Mouse (Mus musculus) adrenal gland, adult 18-20 months (tissue): Measurements from ENCODE around the gene Sp140. TPM values are rescaled to one million over a fixed set of nuclear protein-coding genes. Genes with fewer than 3 reads are reported as not detected.
"Not testable (repeated sequence)": the region's sequence is repeated elsewhere in the genome, so short reads cannot be mapped to it uniquely, and the experiment has no call there.

Experiments used
- DNase-seq, 2 experiments: peaks; one replicate each; pipeline ENCODE4 v3.0.0; 2021 to 2022; ENCODE audit warnings: low spot score in 2 of 2
- long read RNA-seq, 2 experiments: library from polyadenylated mRNA; stranded (forward); transcript quantifications; one replicate each; pipeline ENCODE4 v2.0.0; 2021
- total RNA-seq, 2 experiments: library from RNA; stranded (reverse); gene quantifications; 1 replicate in 1 of 2; 2 replicates in 1 of 2; pipeline ENCODE4 v1.2.3; 2021

Gene Sp140
- total RNA-seq, result 1 to 10 TPM; 4.0 to 6.3 TPM
- long read RNA-seq, experiment 1, partial matches to known transcripts, result 0 of 4 reads
- long read RNA-seq, experiment 1, other reads (novel, unspliced or antisense), result 3 of 4 reads
- long read RNA-seq, experiment 2, partial matches to known transcripts, result 0 of 3 reads
- long read RNA-seq, experiment 2, other reads (novel, unspliced or antisense), result 3 of 3 reads

GRCm38 (mm10) chr1:85600078-85600477 lies at the start of gene Sp140:
Gene Sp140 (plus strand): TSS chr1:85600378.
- not testable (repeated sequence) for DNase-seq

DNA sequence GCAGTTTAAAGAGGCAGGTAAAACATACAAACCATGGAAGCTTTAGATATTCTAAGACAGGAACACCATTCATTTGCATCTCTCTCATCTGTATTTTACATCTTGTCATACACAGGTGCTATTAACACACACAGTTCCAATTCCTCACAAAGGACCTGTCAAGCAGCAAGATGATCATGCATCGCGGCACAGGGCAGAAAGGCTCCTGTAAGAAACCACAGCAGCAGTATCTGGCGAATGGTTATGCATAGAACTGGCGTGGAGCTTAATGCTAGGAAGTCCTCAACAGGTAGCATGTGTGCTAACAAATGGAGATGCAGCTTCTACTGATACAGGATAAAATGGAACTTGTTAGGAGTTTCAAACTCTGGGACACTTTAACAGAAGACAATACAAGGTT lies 44.9 kb upstream of the Sp140 start:
- DNase-seq, result peak in 1 of 2 experiments; percentile 28

DNA sequence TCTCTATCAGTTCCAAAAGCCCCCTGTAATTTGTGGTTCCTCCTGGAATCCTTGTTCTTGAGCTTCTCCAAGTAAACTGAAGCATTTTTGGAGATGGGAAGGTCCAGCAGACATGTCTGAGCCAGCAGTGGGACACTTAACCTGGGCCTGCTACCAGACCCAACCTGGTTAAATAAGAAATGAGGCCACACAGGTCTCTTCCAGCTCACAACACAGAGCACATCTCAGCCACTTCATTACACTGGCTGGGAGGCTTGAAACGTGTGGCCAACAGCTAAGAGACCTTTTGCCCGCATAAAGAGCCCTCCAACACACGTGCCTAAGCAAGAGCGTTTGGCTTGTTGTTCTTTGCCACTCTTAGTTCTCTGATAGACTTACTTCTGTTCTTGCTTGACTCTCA lies 26.6 kb upstream of the Sp140 start:
- DNase-seq, result not testable (repeated sequence)

GRCm38 (mm10) chr1:85575376-85575775 lies 24.8 kb upstream of the Sp140 start, which contains the start of gene G530012D18Rik:
Gene G530012D18Rik (plus strand): TSS chr1:85575676.
- DNase-seq, result not testable (repeated sequence)

- DNase-seq, result not testable (repeated sequence)
These were observed 21.7 kb upstream of the Sp140 start for GRCm38 (mm10) chr1:85578372-85579010.

GRCm38 (mm10) chr1:85579199-85580147 lies 20.7 kb upstream of the Sp140 start:
- not testable (repeated sequence) for DNase-seq

DNA sequence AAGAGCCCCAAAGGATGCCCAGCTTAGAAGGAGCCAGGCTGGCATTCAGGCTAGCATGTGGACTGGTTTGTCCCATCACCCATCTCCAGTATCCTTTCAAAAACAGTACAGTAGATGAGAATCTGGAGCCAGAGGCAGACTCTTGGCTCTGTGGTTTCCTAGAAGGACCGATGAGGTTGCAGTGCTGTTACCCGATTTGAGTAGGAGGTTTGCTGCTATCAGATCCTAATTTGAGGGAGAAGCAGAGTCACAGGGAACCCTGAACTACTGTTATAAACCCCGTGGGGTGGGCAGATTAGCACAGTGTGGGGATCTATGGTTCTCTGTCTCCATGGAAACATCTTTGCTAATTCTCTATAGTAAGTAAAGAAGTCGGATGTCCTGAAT lies 20.0 kb upstream of the Sp140 start:
- not testable (repeated sequence) for DNase-seq

- not testable (repeated sequence) for DNase-seq
These were observed 19.6 kb upstream of the Sp140 start for GRCm38 (mm10) chr1:85580578-85580977.

DNA sequence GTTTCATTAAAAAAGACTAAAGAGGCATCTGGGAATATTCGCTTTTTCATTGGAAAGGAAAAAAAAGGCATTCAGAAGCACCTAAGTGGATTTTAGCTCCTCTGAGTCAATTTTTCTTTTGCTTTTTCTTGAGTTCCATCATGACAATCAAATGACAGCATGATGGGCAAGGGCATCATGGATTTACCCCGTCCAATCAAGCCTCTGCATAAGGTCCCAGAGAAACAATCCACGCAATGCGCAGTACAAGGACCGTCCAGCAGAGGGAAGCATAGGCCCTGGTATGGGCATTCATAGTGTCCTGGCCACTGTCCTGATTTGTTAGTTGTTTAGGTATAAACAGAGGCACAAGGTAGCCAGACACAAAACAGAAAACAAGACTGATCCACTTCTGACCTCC lies 18.7 kb upstream of the Sp140 start:
- not testable (repeated sequence) for DNase-seq

GRCm38 (mm10) chr1:85588697-85589096 lies 11.5 kb upstream of the Sp140 start:
- not testable (repeated sequence) for DNase-seq

GRCm38 (mm10) chr1:85592526-85592925 lies 7.7 kb upstream of the Sp140 start:
- not testable (repeated sequence) for DNase-seq

DNA sequence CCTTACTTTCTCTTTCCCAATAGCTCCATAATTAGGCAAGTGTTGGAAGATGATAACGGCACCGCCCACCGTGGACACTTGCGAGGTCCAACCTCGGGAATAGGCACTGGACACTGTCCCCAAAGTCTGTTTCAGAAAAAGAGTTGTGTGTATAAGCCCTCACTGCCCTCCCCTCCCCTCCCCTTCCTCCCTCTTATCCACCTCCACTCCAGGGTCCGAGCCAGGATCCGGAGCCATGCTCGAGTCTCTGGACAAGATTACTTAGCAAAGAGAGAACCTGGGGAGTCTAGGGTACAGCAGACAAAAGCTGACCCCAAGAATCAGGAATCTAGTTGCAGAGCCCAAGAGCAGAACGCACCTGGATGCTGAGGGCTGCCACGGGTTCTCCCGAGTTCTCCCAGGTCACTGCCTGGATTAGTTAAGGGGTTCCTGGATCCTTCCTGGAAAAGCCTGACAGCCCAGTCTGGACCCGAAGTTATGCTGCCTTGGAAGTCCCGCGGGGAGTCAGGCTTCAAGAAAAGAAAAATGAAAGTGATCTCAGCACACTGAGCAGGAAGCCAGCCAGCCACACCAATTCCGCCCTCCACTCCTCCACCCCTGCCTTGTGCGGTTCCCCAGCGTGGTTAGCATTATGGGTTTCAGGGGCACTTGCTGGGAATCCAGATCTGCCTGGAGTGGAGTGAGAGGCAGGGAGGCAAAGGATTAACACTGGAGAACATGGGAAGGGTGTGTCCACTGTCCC lies 1.7 kb upstream of the Sp140 start, which contains the start of gene Sp110:
TSS of gene Sp110 (minus strand) at position 547 of the 742 bp plus-strand sequence.
- not testable (repeated sequence) for DNase-seq

GRCm38 (mm10) chr1:85600794-85601193 lies 616 bp downstream of the Sp140 start:
- peak in 1 of 2 experiments; percentile 33 for DNase-seq

DNA sequence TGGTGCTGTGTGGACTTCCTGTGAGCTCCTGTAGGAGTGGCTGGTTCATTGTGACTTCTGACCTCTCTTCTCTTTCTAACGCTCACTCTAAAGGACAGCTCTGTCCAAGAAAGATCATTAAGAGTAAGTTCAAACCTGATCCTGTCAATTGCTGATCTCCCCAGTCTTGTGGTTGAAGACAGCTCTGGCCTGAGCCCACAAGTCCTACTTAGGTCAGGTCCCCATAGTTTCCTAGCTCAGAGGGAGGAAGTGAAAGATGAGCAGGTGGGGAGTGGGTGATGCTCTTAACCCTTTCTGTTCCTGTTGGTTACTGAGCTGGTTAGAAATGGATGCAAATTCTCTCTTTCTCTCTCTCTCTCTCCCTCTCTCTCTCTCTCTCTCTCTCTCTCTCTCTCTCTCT lies 4.2 kb downstream of the Sp140 start:
- not testable (repeated sequence) for DNase-seq

GRCm38 (mm10) chr1:85608361-85608760 lies 8.2 kb downstream of the Sp140 start:
- DNase-seq, result not testable (repeated sequence)

DNA sequence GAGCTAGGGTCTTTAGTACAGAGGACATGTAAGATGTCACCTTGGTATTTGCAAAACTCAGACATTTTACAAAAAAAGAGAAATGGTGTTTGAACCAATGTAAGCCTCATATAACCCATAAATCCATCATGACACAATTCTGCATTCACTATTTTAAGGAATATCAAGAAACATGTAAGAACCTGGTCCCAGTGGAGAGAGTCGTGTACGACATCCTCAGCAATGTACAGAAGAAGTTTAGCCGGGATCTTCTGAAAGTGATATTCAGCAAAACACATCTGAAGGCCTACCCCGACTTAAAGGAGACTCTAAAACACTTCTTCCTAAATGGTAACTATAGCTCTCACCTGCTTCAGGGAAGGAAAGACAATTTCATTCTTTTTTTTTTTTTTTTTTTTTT lies 10.4 kb downstream of the Sp140 start:
- not testable (repeated sequence) for DNase-seq

DNA sequence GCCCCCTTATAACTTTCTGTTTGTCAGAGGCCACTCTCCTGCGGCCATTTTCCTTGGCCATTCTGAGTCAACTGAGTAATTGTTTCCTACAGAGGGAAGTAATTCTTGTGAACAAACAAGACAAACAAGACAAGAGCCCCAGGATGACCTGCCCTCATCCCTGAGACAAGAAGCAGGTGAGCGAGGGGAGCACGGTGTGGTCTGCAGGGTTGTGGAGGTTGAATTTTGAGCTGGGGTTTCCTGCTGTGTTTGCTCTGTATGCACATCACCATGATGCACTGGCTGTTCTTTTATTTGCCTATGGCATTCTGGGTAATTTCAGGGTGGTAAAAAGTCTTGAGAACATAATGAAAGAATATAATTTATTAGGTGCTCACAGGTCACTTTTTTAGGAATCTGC lies 14.9 kb downstream of the Sp140 start:
- DNase-seq, result not testable (repeated sequence)

GRCm38 (mm10) chr1:85615819-85616218 lies 15.6 kb downstream of the Sp140 start:
- not testable (repeated sequence) for DNase-seq

DNA sequence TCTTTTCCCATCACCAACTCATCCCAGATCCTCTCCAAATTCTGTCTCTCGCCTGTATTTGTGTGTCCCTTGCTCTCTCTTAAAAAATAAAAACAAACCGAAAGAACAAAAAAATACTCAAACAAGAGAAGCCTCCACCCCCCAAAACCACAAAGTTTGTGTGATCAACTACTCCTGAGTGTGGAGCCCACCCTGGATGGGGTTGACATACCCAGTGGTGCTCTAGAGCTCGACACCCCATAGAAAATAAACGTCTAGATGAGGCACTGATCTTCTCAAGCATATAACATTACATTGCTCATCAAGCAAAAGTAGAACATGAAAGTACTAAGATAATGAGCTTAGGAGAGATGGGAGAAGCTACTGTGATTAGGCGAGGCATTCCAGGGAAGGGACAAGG lies 17.0 kb downstream of the Sp140 start:
- DNase-seq, result not testable (repeated sequence)

- not testable (repeated sequence) for DNase-seq
These were observed 18.5 kb downstream of the Sp140 start for GRCm38 (mm10) chr1:85618689-85619088.

GRCm38 (mm10) chr1:85636936-85637335 lies 36.8 kb downstream of the Sp140 start:
- DNase-seq, result not testable (repeated sequence)
